Mouse (Mus musculus) embryonic facial prominence, embryonic 14.5 days (tissue): ENCODE measurements at regions not wholly inside any gene's neighbourhood (a gene's known extent, or its start where the extent isn't known, plus 50 kb on each side); places are given as distances from the start of the nearest gene placed in this dataset.

Source experiments
- ATAC-seq: fragments of 200-750 bp; cut with Nextera tagmentation; 2 replicates; pipeline ENCODE4 v1.8.0; 2017; ENCODE audit warnings: low read depth, moderate number of reproducible peaks, moderate TSS enrichment
- DNase-seq: peaks from one replicate; pipeline ENCODE4 v3.0.0-alpha.2; 2015; ENCODE audit warnings: low spot score
- H3K27ac ChIP-seq: fragments of 300-500 bp; sonication (generic); replicated peaks from 2 replicates; pipeline ENCODE4 v1.5.1; 2014; ENCODE audit warnings: low read depth, mild to moderate bottlenecking, low read length, moderate library complexity
- H3K27me3 ChIP-seq: fragments of 300-500 bp; sonication (generic); replicated peaks from 2 replicates; pipeline ENCODE4 v1.6.1; 2014; ENCODE audit warnings: low read length; ENCODE audit not compliant: control insufficient read depth, insufficient read depth
- H3K36me3 ChIP-seq: fragments of 300-500 bp; sonication (generic); 2 replicates; pipeline ENCODE4 v1.6.1; 2014; ENCODE audit warnings: low read length, mixed read lengths; ENCODE audit not compliant: control insufficient read depth, insufficient read depth
- H3K4me1 ChIP-seq: fragments of 300-500 bp; sonication (generic); 2 replicates; pipeline ENCODE4 v1.6.1; 2014; ENCODE audit warnings: antibody characterized with exemption, low read length; ENCODE audit not compliant: control insufficient read depth, insufficient read depth
- H3K4me2 ChIP-seq: fragments of 300-500 bp; sonication (generic); 2 replicates; pipeline ENCODE4 v1.6.1; 2014; ENCODE audit warnings: low read depth, mild to moderate bottlenecking, low read length, moderate library complexity, mixed read lengths
- H3K4me3 ChIP-seq: fragments of 300-500 bp; sonication (generic); 2 replicates; pipeline ENCODE4 v1.5.1; 2014; ENCODE audit warnings: low read depth, mild to moderate bottlenecking, low read length
- H3K9ac ChIP-seq: fragments of 300-500 bp; sonication (generic); 2 replicates; pipeline ENCODE4 v1.6.1; 2014; ENCODE audit warnings: low read depth, mild to moderate bottlenecking, low read length, moderate library complexity, mixed read lengths
- H3K9me3 ChIP-seq: fragments of 300-500 bp; sonication (generic); 2 replicates; pipeline ENCODE4 v1.6.1; 2016; ENCODE audit warnings: low read length; ENCODE audit not compliant: control insufficient read depth
- WGBS: fragments of 180-500 bp; shearing (Covaris S2); extraction: QIAGEN DNeasy Blood & Tissue Kit; methylation state at CpG from one replicate; pipeline ENCODE4 v1.1.7; 2014; 5-methylcytosine and 5-hydroxymethylcytosine counted together

GRCm38 (mm10) chr10:17618024-17618423 lies 105.0 kb upstream of the Cited2 start:
- ATAC-seq, result no peak
- no peaks in the 10 kb centered on the region for H3K9me3 ChIP-seq
- H3K4me3 ChIP-seq, result no peak overlapping the region
- H3K36me3 ChIP-seq, result no peaks in the 10 kb centered on the region
- no peak overlapping the region for H3K9ac ChIP-seq
- H3K4me2 ChIP-seq, result no peak overlapping the region
- 100% methylated on average over 1 of the region's 1 CpGs for WGBS
- H3K27ac ChIP-seq, result no peak overlapping the region
- no peak for DNase-seq
- no peaks in the 10 kb centered on the region for H3K4me1 ChIP-seq
- no peaks in the 10 kb centered on the region for H3K27me3 ChIP-seq

- Histone ChIP-seq H3K9me3 (no peaks in the 10 kb centered on the region), H3K27ac (no peak overlapping the region), H3K4me2 (no peak overlapping the region), H3K27me3 (no peaks in the 10 kb centered on the region), H3K4me3 (no peak overlapping the region), H3K36me3 (no peaks in the 10 kb centered on the region), H3K9ac (no peak overlapping the region), H3K4me1 (no peaks in the 10 kb centered on the region)
- ATAC-seq (no peak), DNase-seq (no peak)
- 54% methylated on average over 3 of the region's 3 CpGs for WGBS
These were observed 103.4 kb upstream of the Cited2 start for GRCm38 (mm10) chr10:17619617-17620016.

DNA sequence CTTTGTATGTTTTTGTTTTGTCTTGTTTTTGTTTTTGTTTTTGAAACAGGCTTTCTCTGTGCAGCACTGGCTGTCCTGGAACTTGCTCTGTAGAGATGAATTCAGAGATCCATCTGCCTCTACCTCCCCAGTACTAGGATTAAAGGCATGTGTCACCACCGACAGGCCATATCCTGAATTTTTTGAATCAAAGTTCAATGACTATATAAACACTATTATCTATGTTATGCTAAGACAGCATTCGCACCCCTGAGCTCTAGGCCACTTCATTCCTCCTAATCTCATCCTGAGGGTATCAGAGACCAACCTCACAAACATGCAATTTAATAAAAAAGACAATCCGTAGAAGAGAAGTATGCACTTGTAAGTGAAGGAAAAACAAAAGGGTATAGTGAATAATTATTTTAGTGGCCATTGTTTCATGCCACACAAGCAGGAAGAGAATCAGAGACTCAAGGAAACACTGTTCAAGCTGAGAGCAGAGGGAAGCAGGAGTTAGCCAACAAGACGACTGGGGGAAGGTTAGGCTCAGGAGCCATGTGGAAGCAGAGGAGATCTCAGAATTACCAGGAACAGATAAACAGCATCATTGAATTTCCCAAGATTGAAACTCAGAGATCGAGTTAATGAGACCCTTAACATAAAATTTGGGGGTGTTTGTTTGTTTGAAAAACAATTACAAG lies 101.2 kb upstream of the Cited2 start:
- no peaks in the 10 kb centered on the region for H3K36me3 ChIP-seq
- no peak overlapping the region for H3K4me2 ChIP-seq
- DNase-seq (no peak), ATAC-seq (no peak)
- no peaks in the 10 kb centered on the region for H3K4me1 ChIP-seq
- 63% methylated on average over 5 of the region's 5 CpGs for whole genome bisulfite sequencing
- H3K9ac ChIP-seq, result no peak overlapping the region
- no peak overlapping the region for H3K4me3 ChIP-seq
- no peak overlapping the region for H3K27ac ChIP-seq
- H3K27me3 ChIP-seq, result no peaks in the 10 kb centered on the region
- no peaks in the 10 kb centered on the region for H3K9me3 ChIP-seq

GRCm38 (mm10) chr10:17622802-17623201 lies 100.2 kb upstream of the Cited2 start:
- WGBS, result 34% methylated on average over 1 of the region's 1 CpGs
- ATAC-seq (no peak), DNase-seq (no peak)
- H3K9ac ChIP-seq, result no peak overlapping the region
- H3K27me3 ChIP-seq, result no peaks in the 10 kb centered on the region
- no peaks in the 10 kb centered on the region for H3K4me1 ChIP-seq
- no peak overlapping the region for H3K4me3 ChIP-seq
- no peaks in the 10 kb centered on the region for H3K9me3 ChIP-seq
- no peaks in the 10 kb centered on the region for H3K36me3 ChIP-seq
- no peak overlapping the region for H3K27ac ChIP-seq
- H3K4me2 ChIP-seq, result no peak overlapping the region

GRCm38 (mm10) chr10:17629709-17630108 lies 93.3 kb upstream of the Cited2 start:
- H3K9ac ChIP-seq, result no peak overlapping the region
- no peak overlapping the region for H3K27ac ChIP-seq
- no peak overlapping the region for H3K4me2 ChIP-seq
- H3K9me3 ChIP-seq, result no peaks in the 10 kb centered on the region
- H3K27me3 ChIP-seq, result no peaks in the 10 kb centered on the region
- H3K4me3 ChIP-seq, result no peak overlapping the region
- ATAC-seq (no peak), DNase-seq (no peak)
- 72% methylated on average over 3 of the region's 3 CpGs for WGBS
- no peaks in the 10 kb centered on the region for H3K4me1 ChIP-seq
- H3K36me3 ChIP-seq, result no peaks in the 10 kb centered on the region

DNA sequence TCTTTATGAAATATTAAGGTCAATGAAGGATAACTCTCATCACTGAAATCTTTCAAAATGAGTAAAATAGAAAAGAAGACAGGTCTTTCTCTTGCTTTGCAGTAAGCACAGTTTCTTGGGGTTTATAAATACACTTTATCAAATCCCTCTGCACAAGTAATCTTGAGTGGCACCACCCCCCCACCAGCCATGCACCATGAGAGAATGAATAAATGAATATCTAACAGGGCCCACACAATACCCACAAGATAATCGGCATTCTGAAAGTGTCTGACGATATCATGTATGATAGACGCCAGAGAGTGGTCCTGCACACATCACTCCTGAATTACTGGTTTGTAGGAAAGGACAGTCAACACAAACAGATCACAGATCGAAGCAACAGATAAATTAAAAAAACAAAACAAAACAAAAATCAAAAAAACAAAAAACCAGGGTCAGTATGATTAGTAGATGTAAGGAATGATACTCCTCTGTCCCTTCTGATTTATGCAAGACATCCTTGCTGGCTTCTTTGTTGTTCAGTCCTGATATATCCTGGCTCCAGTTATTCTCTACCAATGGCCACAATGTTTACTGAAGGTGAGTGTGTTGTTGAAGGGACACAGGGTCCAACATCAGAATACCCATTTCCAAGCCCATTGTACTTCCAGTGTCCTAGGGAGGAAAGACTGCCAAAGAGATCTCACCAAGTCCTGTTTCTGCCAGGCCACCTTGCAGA lies 92.0 kb upstream of the Cited2 start:
- Histone ChIP-seq H3K9ac (no peak overlapping the region), H3K27me3 (no peaks in the 10 kb centered on the region), H3K4me3 (no peak overlapping the region), H3K36me3 (no peaks in the 10 kb centered on the region), H3K4me1 (no peaks in the 10 kb centered on the region), H3K27ac (no peak overlapping the region), H3K9me3 (no peaks in the 10 kb centered on the region), H3K4me2 (no peak overlapping the region)
- no peak for DNase-seq
- WGBS, result 86% methylated on average over 4 of the region's 4 CpGs
- ATAC-seq, result no peak

DNA sequence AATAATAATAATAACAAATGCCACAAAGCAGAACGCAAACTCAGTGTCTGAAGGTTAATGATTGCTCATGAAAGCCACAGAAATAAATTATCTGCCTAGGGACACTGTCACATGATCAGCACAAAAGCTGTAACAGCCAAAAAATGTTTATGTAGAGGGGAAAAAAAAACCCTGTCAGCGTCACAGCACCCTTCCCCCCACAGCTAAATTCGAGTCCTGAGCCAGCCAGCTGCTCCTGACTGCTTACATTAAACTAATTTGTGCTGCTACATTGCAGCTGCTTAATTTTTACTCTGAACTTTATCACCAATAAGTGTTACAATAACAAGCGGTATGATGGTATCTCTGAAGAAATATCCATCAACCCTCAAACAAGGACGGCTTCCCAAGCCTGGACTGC lies 91.2 kb upstream of the Cited2 start:
- ATAC-seq (no peak; the same call in 1 of the 2 replicates), DNase-seq (peak; percentile 76)
- H3K4me3 ChIP-seq, result no peak overlapping the region
- no peaks in the 10 kb centered on the region for H3K36me3 ChIP-seq
- no peak overlapping the region for H3K27ac ChIP-seq
- H3K27me3 ChIP-seq, result no peaks in the 10 kb centered on the region
- no peaks in the 10 kb centered on the region for H3K4me1 ChIP-seq
- WGBS, result 25% methylated on average over 5 of the region's 5 CpGs
- no peaks in the 10 kb centered on the region for H3K9me3 ChIP-seq
- H3K4me2 ChIP-seq, result peak overlapping the region; percentile 32; the same call in 1 of the 2 replicates
- H3K9ac ChIP-seq, result no peak overlapping the region

GRCm38 (mm10) chr10:17632959-17633674 lies 89.9 kb upstream of the Cited2 start:
- Histone ChIP-seq H3K4me3 (no peak overlapping the region), H3K4me1 (no peaks in the 10 kb centered on the region), H3K27ac (0 out of 2 replicates have a peak overlapping the region, but pooled peaks have one; percentile 15), H3K4me2 (0 out of 2 replicates have a peak overlapping the region, but pooled peaks have one; percentile 32), H3K9ac (no peak overlapping the region), H3K9me3 (no peaks in the 10 kb centered on the region), H3K36me3 (no peaks in the 10 kb centered on the region), H3K27me3 (no peaks in the 10 kb centered on the region)
- DNase-seq (no peak), ATAC-seq (peak; percentile 24; the same call in 1 of the 2 replicates)
- 54% methylated on average over 12 of the region's 12 CpGs for WGBS
